Mouse (Mus musculus): ENCODE results near the gene Txnrd3. TPM values are rescaled to one million over a fixed set of nuclear protein-coding genes. Genes with fewer than 3 reads are reported as not detected.
A peak's percentile ranks its signal among the peaks of the same experiment; 100 is the strongest.

Gene Txnrd3
- polyA plus RNA-seq, 1 experiment from 2014 or later, result 11.0 TPM

DNA sequence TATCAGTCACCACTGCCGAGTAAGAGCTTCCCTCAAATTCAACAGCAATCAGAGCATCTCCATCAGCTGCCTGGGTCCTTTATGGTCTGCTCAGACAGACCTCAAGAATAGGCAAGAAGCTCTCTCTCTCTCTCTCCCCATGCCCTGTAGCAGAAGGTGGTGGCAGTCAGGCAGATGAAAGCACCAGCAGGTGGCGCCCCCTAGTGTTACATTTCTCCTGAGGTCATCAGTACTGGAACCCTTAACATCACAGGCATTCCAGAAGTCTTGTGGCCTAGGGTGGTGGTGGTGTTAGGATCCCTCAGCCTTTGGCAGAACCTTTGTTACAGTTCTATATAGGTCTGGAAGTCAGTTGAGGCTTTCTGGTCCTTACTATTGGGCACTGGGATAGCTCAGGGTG, 4.8 kb upstream of the Txnrd3 start:
- WGBS, result 39% methylated on average over 2 of the region's 2 CpGs
- Histone ChIP-seq H3K27ac (ENCODE audit: low read depth, low read length) (no peak overlapping the region), H3K27me3 (ENCODE audit: control insufficient read depth, insufficient read depth, low read length) (no peaks in the 10 kb centered on the region), H3K4me1 (replicated peaks; ENCODE audit: control insufficient read depth, insufficient read depth, low read length) (no peaks in the 10 kb centered on the region), H3K36me3 (ENCODE audit: control insufficient read depth, insufficient read depth, low read length) (no peaks in the 10 kb centered on the region), H3K4me3 (ENCODE audit: low read depth, low read length) (no peak overlapping the region), H3K4me2 (replicated peaks; ENCODE audit: low read depth, low read length) (no peak overlapping the region), H3K9me3 (ENCODE audit: control insufficient read depth, low read length) (no peaks in the 10 kb centered on the region), H3K9ac (ENCODE audit: low read depth, low read length) (no peak overlapping the region)
- ATAC-seq (ENCODE audit: low FRiP score), result no peak
- peak; percentile 66 for DNase-seq (ENCODE audit: low spot score)

GRCm38 (mm10) chr6:89644271-89645075, 685 bp downstream of the Txnrd3 start:
- Histone ChIP-seq H3K27me3 (ENCODE audit: control insufficient read depth, insufficient read depth, low read length) (no peaks in the 10 kb centered on the region), H3K4me3 (ENCODE audit: low read depth, low read length) (peak overlapping the region; percentile 66), H3K9me3 (ENCODE audit: control insufficient read depth, low read length) (no peaks in the 10 kb centered on the region), H3K9ac (ENCODE audit: low read depth, low read length) (peak overlapping the region; percentile 64), H3K4me1 (replicated peaks; ENCODE audit: control insufficient read depth, insufficient read depth, low read length) (no peaks in the 10 kb centered on the region), H3K27ac (ENCODE audit: low read depth, low read length) (peak overlapping the region; percentile 84), H3K4me2 (replicated peaks; ENCODE audit: low read depth, low read length) (peak overlapping the region; percentile 82), H3K36me3 (ENCODE audit: control insufficient read depth, insufficient read depth, low read length) (no peaks in the 10 kb centered on the region)
- DNase-seq (ENCODE audit: low spot score) (peak; percentile 93), ATAC-seq (ENCODE audit: low FRiP score) (peak; percentile 96)
- WGBS, result under 1% methylated on average over 36 of the region's 41 CpGs

DNA sequence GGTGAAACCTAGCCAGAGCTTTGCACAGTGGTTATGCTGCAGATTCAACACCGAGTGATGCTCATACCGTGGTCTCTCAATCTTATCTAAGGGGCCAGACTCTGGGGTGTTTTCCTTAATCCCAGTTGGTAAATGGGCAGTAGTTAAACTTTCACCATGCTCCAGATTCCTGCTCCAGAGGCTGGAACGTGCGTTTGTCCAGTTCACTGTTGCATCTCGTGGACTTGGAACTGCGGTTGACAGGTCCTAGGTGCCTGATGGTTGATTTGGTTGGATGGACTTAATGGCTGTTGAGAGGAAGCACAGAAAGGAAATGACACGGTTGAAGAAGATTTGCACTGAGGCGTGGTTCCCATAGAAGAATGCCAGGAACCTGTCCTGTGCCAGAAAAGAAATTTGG, 6.1 kb downstream of the Txnrd3 start:
- Histone ChIP-seq H3K4me1 (replicated peaks; ENCODE audit: control insufficient read depth, insufficient read depth, low read length) (no peaks in the 10 kb centered on the region), H3K4me2 (replicated peaks; ENCODE audit: low read depth, low read length) (no peak overlapping the region), H3K9ac (ENCODE audit: low read depth, low read length) (no peak overlapping the region), H3K36me3 (ENCODE audit: control insufficient read depth, insufficient read depth, low read length) (no peaks in the 10 kb centered on the region), H3K27me3 (ENCODE audit: control insufficient read depth, insufficient read depth, low read length) (no peaks in the 10 kb centered on the region), H3K27ac (ENCODE audit: low read depth, low read length) (no peak overlapping the region), H3K9me3 (ENCODE audit: control insufficient read depth, low read length) (no peaks in the 10 kb centered on the region), H3K4me3 (ENCODE audit: low read depth, low read length) (no peak overlapping the region)
- 88% methylated on average over 8 of the region's 8 CpGs for WGBS
- no peak for ATAC-seq (ENCODE audit: low FRiP score)
- no peak for DNase-seq (ENCODE audit: low spot score)

DNA sequence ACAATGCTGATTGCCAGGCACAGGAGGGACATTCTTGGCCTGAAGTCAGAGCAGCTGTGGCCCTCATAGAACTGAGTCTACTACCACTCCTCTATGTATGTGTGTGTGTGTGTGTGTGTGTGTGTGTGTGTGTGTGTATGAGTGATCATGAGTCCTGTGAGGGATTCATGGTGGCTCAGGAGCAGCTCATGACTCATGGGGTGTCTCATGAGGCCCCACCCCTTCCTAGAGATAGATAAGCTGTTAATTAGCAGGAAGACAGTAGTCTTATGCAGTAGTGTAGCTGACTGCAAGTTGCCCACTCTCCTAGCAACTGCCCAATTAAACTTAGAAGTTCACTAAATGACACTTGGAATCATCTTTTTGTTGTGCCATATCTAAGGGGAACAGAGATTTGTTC, 8.0 kb downstream of the Txnrd3 start:
- Histone ChIP-seq H3K9me3 (ENCODE audit: control insufficient read depth, low read length) (no peaks in the 10 kb centered on the region), H3K4me3 (ENCODE audit: low read depth, low read length) (no peak overlapping the region), H3K27ac (ENCODE audit: low read depth, low read length) (no peak overlapping the region), H3K9ac (ENCODE audit: low read depth, low read length) (no peak overlapping the region), H3K4me1 (replicated peaks; ENCODE audit: control insufficient read depth, insufficient read depth, low read length) (no peaks in the 10 kb centered on the region), H3K36me3 (ENCODE audit: control insufficient read depth, insufficient read depth, low read length) (no peaks in the 10 kb centered on the region), H3K27me3 (ENCODE audit: control insufficient read depth, insufficient read depth, low read length) (no peaks in the 10 kb centered on the region), H3K4me2 (replicated peaks; ENCODE audit: low read depth, low read length) (no peak overlapping the region)
- DNase-seq (ENCODE audit: low spot score) (no peak), ATAC-seq (ENCODE audit: low FRiP score) (no peak)

DNA sequence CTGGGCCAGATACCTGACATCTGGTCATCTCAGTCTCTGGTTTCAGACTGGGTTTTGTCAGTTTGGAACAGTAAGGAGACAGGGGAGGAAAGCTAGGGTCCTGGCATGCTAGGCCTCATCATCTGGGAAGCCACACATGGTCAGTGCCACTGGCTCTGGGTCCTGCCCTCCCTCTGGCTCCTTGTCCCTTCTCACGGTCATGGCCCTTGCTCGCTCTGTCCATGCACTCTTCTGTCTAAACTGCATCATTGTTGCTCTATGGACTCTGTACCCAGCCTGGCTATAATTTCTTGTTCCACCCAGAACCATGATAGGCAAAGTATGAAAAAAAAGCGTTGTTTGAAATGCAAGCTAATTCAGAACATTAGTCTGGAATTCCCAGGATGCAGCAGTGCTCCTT, 11.2 kb downstream of the Txnrd3 start:
- Histone ChIP-seq H3K4me1 (replicated peaks; ENCODE audit: control insufficient read depth, insufficient read depth, low read length) (no peaks in the 10 kb centered on the region), H3K36me3 (ENCODE audit: control insufficient read depth, insufficient read depth, low read length) (no peaks in the 10 kb centered on the region), H3K9ac (ENCODE audit: low read depth, low read length) (no peak overlapping the region), H3K4me3 (ENCODE audit: low read depth, low read length) (no peak overlapping the region), H3K27ac (ENCODE audit: low read depth, low read length) (no peak overlapping the region), H3K27me3 (ENCODE audit: control insufficient read depth, insufficient read depth, low read length) (no peaks in the 10 kb centered on the region), H3K4me2 (replicated peaks; ENCODE audit: low read depth, low read length) (no peak overlapping the region), H3K9me3 (ENCODE audit: control insufficient read depth, low read length) (no peaks in the 10 kb centered on the region)
- ATAC-seq (ENCODE audit: low FRiP score) (no peak), DNase-seq (ENCODE audit: low spot score) (no peak)
- 93% methylated on average over 3 of the region's 3 CpGs for WGBS

- Histone ChIP-seq H3K36me3 (ENCODE audit: control insufficient read depth, insufficient read depth, low read length) (no peaks in the 10 kb centered on the region), H3K4me2 (replicated peaks; ENCODE audit: low read depth, low read length) (no peak overlapping the region), H3K4me3 (ENCODE audit: low read depth, low read length) (no peak overlapping the region), H3K4me1 (replicated peaks; ENCODE audit: control insufficient read depth, insufficient read depth, low read length) (no peaks in the 10 kb centered on the region), H3K27me3 (ENCODE audit: control insufficient read depth, insufficient read depth, low read length) (no peaks in the 10 kb centered on the region), H3K9ac (ENCODE audit: low read depth, low read length) (no peak overlapping the region), H3K9me3 (ENCODE audit: control insufficient read depth, low read length) (no peaks in the 10 kb centered on the region), H3K27ac (ENCODE audit: low read depth, low read length) (no peak overlapping the region)
- DNase-seq (ENCODE audit: low spot score), result no peak
- WGBS, result 80% methylated on average over 3 of the region's 3 CpGs
- no peak for ATAC-seq (ENCODE audit: low FRiP score)
Measured at GRCm38 (mm10) chr6:89658342-89658741, 14.6 kb downstream of the Txnrd3 start.

DNA sequence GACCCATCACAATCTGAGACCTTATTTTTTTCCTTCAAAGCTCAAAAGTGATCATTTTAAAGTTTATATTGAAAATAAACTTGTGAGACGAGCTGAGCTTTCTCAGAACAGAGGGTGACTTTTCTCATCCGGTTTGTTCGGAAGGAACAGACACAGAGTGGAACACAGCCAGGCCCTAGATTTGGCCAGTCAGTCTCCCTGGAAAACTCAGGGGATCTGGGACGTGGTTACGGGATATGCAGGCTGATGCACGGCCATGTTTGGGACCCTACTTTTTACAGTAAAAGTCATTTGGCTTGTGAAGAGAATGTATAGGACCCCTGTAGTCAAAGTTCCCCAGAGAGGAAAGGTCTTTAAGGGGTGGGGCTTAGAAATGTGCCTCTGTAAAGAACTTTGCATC, 15.1 kb downstream of the Txnrd3 start:
- Histone ChIP-seq H3K4me2 (replicated peaks; ENCODE audit: low read depth, low read length) (no peak overlapping the region), H3K9ac (ENCODE audit: low read depth, low read length) (no peak overlapping the region), H3K27me3 (ENCODE audit: control insufficient read depth, insufficient read depth, low read length) (no peaks in the 10 kb centered on the region), H3K27ac (ENCODE audit: low read depth, low read length) (no peak overlapping the region), H3K9me3 (ENCODE audit: control insufficient read depth, low read length) (no peaks in the 10 kb centered on the region), H3K4me1 (replicated peaks; ENCODE audit: control insufficient read depth, insufficient read depth, low read length) (no peaks in the 10 kb centered on the region), H3K4me3 (ENCODE audit: low read depth, low read length) (no peak overlapping the region), H3K36me3 (ENCODE audit: control insufficient read depth, insufficient read depth, low read length) (no peaks in the 10 kb centered on the region)
- DNase-seq (ENCODE audit: low spot score) (no peak), ATAC-seq (ENCODE audit: low FRiP score) (no peak)
- 86% methylated on average over 6 of the region's 6 CpGs for WGBS

DNA sequence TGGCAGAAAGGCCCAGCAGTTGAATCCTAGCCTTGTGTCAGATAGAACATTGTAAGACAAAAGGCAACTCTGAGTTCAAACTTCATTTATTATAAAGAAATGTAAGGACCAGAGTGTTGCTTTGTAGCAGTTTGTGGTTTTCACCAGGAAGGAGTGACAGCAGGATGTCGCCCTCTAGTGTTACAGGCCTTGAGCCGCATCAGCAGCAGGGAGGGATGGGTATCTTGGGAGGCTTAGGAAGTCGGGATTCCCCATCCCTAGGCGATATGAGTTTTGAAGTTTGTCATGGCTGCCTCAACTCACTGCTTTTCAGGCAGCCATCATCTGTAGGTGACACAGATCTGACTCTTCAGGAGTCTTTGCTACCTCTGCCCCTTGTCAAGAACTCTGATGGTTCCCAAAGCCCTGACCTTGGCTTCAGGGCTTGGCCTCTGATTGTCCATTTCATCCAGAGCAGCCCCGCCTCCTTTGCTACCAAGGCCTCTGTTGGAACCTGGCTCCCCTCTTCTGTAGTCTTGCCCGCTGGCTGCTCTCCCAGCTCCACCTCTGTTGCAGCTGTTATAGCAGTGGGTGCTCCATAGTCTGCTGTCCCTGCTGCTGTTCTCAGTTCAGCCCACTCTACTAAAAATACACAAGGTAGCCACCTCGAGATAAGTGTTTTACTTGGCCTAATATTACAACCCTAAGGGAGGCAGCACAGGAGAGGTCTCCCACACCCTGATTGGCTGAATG, 16.1 kb downstream of the Txnrd3 start:
- DNase-seq (ENCODE audit: low spot score), result peak; percentile 40
- Histone ChIP-seq H3K4me2 (replicated peaks; ENCODE audit: low read depth, low read length) (no peak overlapping the region), H3K36me3 (ENCODE audit: control insufficient read depth, insufficient read depth, low read length) (no peaks in the 10 kb centered on the region), H3K9ac (ENCODE audit: low read depth, low read length) (no peak overlapping the region), H3K27me3 (ENCODE audit: control insufficient read depth, insufficient read depth, low read length) (no peaks in the 10 kb centered on the region), H3K9me3 (ENCODE audit: control insufficient read depth, low read length) (no peaks in the 10 kb centered on the region), H3K27ac (ENCODE audit: low read depth, low read length) (no peak overlapping the region), H3K4me1 (replicated peaks; ENCODE audit: control insufficient read depth, insufficient read depth, low read length) (no peaks in the 10 kb centered on the region), H3K4me3 (ENCODE audit: low read depth, low read length) (no peak overlapping the region)
- no peak for ATAC-seq (ENCODE audit: low FRiP score)
- WGBS, result 39% methylated on average over 7 of the region's 7 CpGs

- no peak overlapping the region for H3K4me3 ChIP-seq (ENCODE audit: low read depth, low read length)
- 69% methylated on average over 1 of the region's 1 CpGs for WGBS
- H3K27me3 ChIP-seq (ENCODE audit: control insufficient read depth, insufficient read depth, low read length), result no peaks in the 10 kb centered on the region
- H3K9me3 ChIP-seq (ENCODE audit: control insufficient read depth, low read length), result no peaks in the 10 kb centered on the region
- H3K4me2 ChIP-seq (replicated peaks; ENCODE audit: low read depth, low read length), result no peak overlapping the region
- DNase-seq (ENCODE audit: low spot score) (no peak), ATAC-seq (ENCODE audit: low FRiP score) (no peak)
- H3K27ac ChIP-seq (ENCODE audit: low read depth, low read length), result no peak overlapping the region
- H3K9ac ChIP-seq (ENCODE audit: low read depth, low read length), result no peak overlapping the region
- H3K36me3 ChIP-seq (ENCODE audit: control insufficient read depth, insufficient read depth, low read length), result no peaks in the 10 kb centered on the region
- no peaks in the 10 kb centered on the region for H3K4me1 ChIP-seq (replicated peaks; ENCODE audit: control insufficient read depth, insufficient read depth, low read length)
Measured at GRCm38 (mm10) chr6:89660490-89660889, 16.7 kb downstream of the Txnrd3 start.

All from hindbrain, embryonic 11.5 days (tissue).